Mouse (Mus musculus): ENCODE measurements around the gene Trappc6a.

GRCm38 (mm10) chr7:19462443-19462842 lies 45.8 kb upstream of the Trappc6a start:
- no peak for TF ChIP-seq CTCF (IDR thresholded peaks at IDR 0.05; ENCODE audit: low read depth, low read length)
- TF ChIP-seq POLR2A (IDR thresholded peaks at IDR 0.05; ENCODE audit: insufficient read depth, low read length), result no peak
